Comparison of ENCODE assay signal across 12 mouse cellular contexts in genomic region chr2:32158616-32159239, GRCm38 (mm10). TPM values are rescaled to one million over a fixed set of nuclear protein-coding genes. Genes with fewer than 3 reads are reported as not detected.
DNase-seq lines count a peak whose midpoint lies in the region; ATAC-seq and TF ChIP-seq lines count a peak whose summit lies in the region.
"Had no signal": no experiment of that assay in that cellular context is flagged by ENCODE, and none has a peak within 500 bp of the region (broad histone marks: within the 10 kb centered on the region; RNA-seq: fewer than 3 reads in every experiment).

No protein-coding gene starts in this region.

- no peak overlapping the region for H3K4me3 ChIP-seq in heart, adult 2 months
- H3K4me3 ChIP-seq in limb, embryonic 12.5 days (replicated peaks) = no peak overlapping the region
- no peak overlapping the region for H3K4me3 ChIP-seq in limb, embryonic 10.5 days
- H3K4me3 ChIP-seq in ES-Bruce4 (ENCODE audit: low read depth, low read length) = peak overlapping the region; percentile 13; the same call in 1 of the 2 replicates
- H3K4me3 ChIP-seq in limb, embryonic 13.5 days = no peak overlapping the region
- H3K4me3 ChIP-seq: neural tube, embryonic 13.5 days had no signal

- H3K36me3 ChIP-seq in heart, adult 2 months (ENCODE audit: control insufficient read depth, insufficient read depth, low read length) = peaks cover 6% of the 10 kb centered on the region
- H3K36me3 ChIP-seq in limb, embryonic 12.5 days = peaks cover 25% of the 10 kb centered on the region
- peaks cover 43% of the 10 kb centered on the region for H3K36me3 ChIP-seq in limb, embryonic 10.5 days
- no peaks in the 10 kb centered on the region for H3K36me3 ChIP-seq in ES-Bruce4 (ENCODE audit: control insufficient read depth, insufficient read depth, low read length, poor library complexity, severe bottlenecking)
- peaks cover 23% of the 10 kb centered on the region for H3K36me3 ChIP-seq in limb, embryonic 13.5 days
- H3K36me3 ChIP-seq: neural tube, embryonic 13.5 days had no signal

- 42% methylated on average over 12 of the region's 12 CpGs for WGBS in heart, adult 2 months
- WGBS in limb, embryonic 12.5 days = 71% methylated on average over 12 of the region's 12 CpGs
- 74% methylated on average over 12 of the region's 12 CpGs for WGBS in limb, embryonic 10.5 days
- 75% methylated on average over 12 of the region's 12 CpGs for WGBS in limb, embryonic 13.5 days

- no peak for TF ChIP-seq POLR2A in heart, adult 2 months (IDR thresholded peaks at IDR 0.05; ENCODE audit: insufficient read depth, low read depth, low read length)
- no peak for TF ChIP-seq POLR2A in ES-Bruce4 (IDR thresholded peaks at IDR 0.05; ENCODE audit: insufficient read depth, low read length)

- no peak overlapping the region for H3K4me2 ChIP-seq in limb, embryonic 12.5 days
- H3K4me2 ChIP-seq in limb, embryonic 13.5 days (replicated peaks) = no peak overlapping the region
- H3K4me2 ChIP-seq: neural tube, embryonic 13.5 days had no signal

- ATAC-seq in limb, embryonic 12.5 days (ENCODE audit: insufficient number of reproducible peaks, insufficient read depth, low FRiP score, low TSS enrichment, low read depth) = no peak
- no peak for ATAC-seq in limb, embryonic 13.5 days (ENCODE audit: low FRiP score, low read depth)
- ATAC-seq in megakaryocyte, adult 5-6 weeks (ENCODE audit: poor library complexity, severe bottlenecking) = no peak

- no peaks in the 10 kb centered on the region for H3K9me3 ChIP-seq in limb, embryonic 12.5 days
- H3K9me3 ChIP-seq in limb, embryonic 10.5 days (replicated peaks) = no peaks in the 10 kb centered on the region
- H3K9me3 ChIP-seq in ES-Bruce4 (replicated peaks; ENCODE audit: control insufficient read depth, insufficient read depth, low read length, poor library complexity, severe bottlenecking) = no peaks in the 10 kb centered on the region
- H3K9me3 ChIP-seq in limb, embryonic 13.5 days = no peaks in the 10 kb centered on the region
- H3K9me3 ChIP-seq: neural tube, embryonic 13.5 days had no signal

- TF ChIP-seq EP300 in heart, adult 2 months (IDR thresholded peaks at IDR 0.05; ENCODE audit: insufficient read depth, low read depth, low read length) = no peak
- no peak for TF ChIP-seq EP300 in ES-Bruce4 (IDR thresholded peaks at IDR 0.05; ENCODE audit: insufficient read depth, low read depth, low read length)

- peaks cover 42% of the 10 kb centered on the region for H3K4me1 ChIP-seq in heart, adult 2 months (ENCODE audit: control insufficient read depth, insufficient read depth, low read length)
- peaks cover 71% of the 10 kb centered on the region for H3K4me1 ChIP-seq in limb, embryonic 12.5 days (replicated peaks)
- peaks cover 61% of the 10 kb centered on the region for H3K4me1 ChIP-seq in limb, embryonic 10.5 days
- peaks cover 12% of the 10 kb centered on the region for H3K4me1 ChIP-seq in ES-Bruce4 (ENCODE audit: control insufficient read depth, insufficient read depth, low read length)
- peaks cover 74% of the 10 kb centered on the region for H3K4me1 ChIP-seq in limb, embryonic 13.5 days

- no peaks in the 10 kb centered on the region for H3K27me3 ChIP-seq in heart, adult 2 months (ENCODE audit: control insufficient read depth, insufficient read depth, low read length)
- H3K27me3 ChIP-seq in limb, embryonic 12.5 days = no peaks in the 10 kb centered on the region
- no peaks in the 10 kb centered on the region for H3K27me3 ChIP-seq in limb, embryonic 10.5 days (ENCODE audit: low read depth, poor library complexity, severe bottlenecking)
- no peaks in the 10 kb centered on the region for H3K27me3 ChIP-seq in ES-Bruce4 (ENCODE audit: control insufficient read depth, insufficient read depth, low read length, poor library complexity, severe bottlenecking)
- no peaks in the 10 kb centered on the region for H3K27me3 ChIP-seq in limb, embryonic 13.5 days
- H3K27me3 ChIP-seq: neural tube, embryonic 13.5 days had no signal

- no peak overlapping the region for H3K9ac ChIP-seq in heart, adult 2 months (ENCODE audit: low read depth, low read length)
- H3K9ac ChIP-seq in limb, embryonic 12.5 days (replicated peaks) = no peak overlapping the region; the same call in 1 of the 2 replicates
- peak overlapping the region; percentile 25 for H3K9ac ChIP-seq in ES-Bruce4 (ENCODE audit: low read depth, poor library complexity, severe bottlenecking)
- H3K9ac ChIP-seq in limb, embryonic 13.5 days = 0 out of 2 replicates have a peak overlapping the region, but pooled peaks have one; percentile 48
- H3K9ac ChIP-seq: neural tube, embryonic 13.5 days had no signal

- H3K79me2 ChIP-seq in heart, adult 2 months (replicated peaks; ENCODE audit: control insufficient read depth, insufficient read depth, low read length) = peaks cover 10% of the 10 kb centered on the region

- peak; percentile 44 for TF ChIP-seq CTCF in heart, adult 2 months (IDR thresholded peaks at IDR 0.05)
- peak; percentile 83 for TF ChIP-seq CTCF in ES-Bruce4 (IDR thresholded peaks at IDR 0.05; ENCODE audit: low read depth, low read length)

- peak overlapping the region; percentile 9; the same call in 1 of the 2 replicates for H3K27ac ChIP-seq in heart, adult 2 months
- 0 out of 2 replicates have a peak overlapping the region, but pooled peaks have one; percentile 24 for H3K27ac ChIP-seq in limb, embryonic 12.5 days
- no peak overlapping the region for H3K27ac ChIP-seq in limb, embryonic 10.5 days
- H3K27ac ChIP-seq in ES-Bruce4 (ENCODE audit: insufficient read depth, low read length) = peak overlapping the region; percentile 51
- no peak overlapping the region for H3K27ac ChIP-seq in limb, embryonic 13.5 days
- H3K27ac ChIP-seq: macrophage had no signal

- DNase-seq in heart, adult 2 months = peak in 1 of 2 experiments; percentile 19
- DNase-seq in heart, adult 18-20 months = no peak
- DNase-seq in limb, embryonic 10.5 days (ENCODE audit: low spot score) = no peak
- no peak for DNase-seq in adrenal gland, adult 2 months
- DNase-seq: heart, postnatal 10 days; right cerebral cortex, postnatal 25 days had no signal

- intact Hi-C loops in heart, adult 2 months (cut with DNase I) = no loop called here

RNA-seq across cellular contexts. Expression of gene Prrc2b, which starts 7.8 kb away (rescaled TPM):
- total RNA-seq in heart, adult 2 months (2021) = 10 to 100 TPM; 78.3 to 82.6 TPM
- polyA plus RNA-seq in heart, adult 2 months (2012; rRNA removed) = 39.3 and 46.9 TPM in 2 replicates
- total RNA-seq in heart, adult 18-20 months (2021) = 10 to 100 TPM; 83.5 to 86.2 TPM
- 69.2 and 89.9 TPM in 2 replicates for polyA plus RNA-seq in limb, embryonic 12.5 days (2016; fragmentation: Nextera tagmentation; extraction: Ambion mirVana)
- 71.2 and 80.3 TPM in 2 replicates for polyA plus RNA-seq in limb, embryonic 10.5 days (2016; fragmentation: Nextera tagmentation; extraction: Ambion mirVana)
- 106 and 112 TPM in 2 replicates for polyA plus RNA-seq in ES-Bruce4 (2011; ENCODE audit: insufficient read depth, insufficient read length, low read depth, missing spikeins)
- 49.0 and 52.7 TPM in 2 replicates for polyA plus RNA-seq in limb, embryonic 13.5 days (2015; fragmentation: Nextera tagmentation; extraction: Ambion mirVana)
- 26.9 and 27.2 TPM in 2 replicates for total RNA-seq in megakaryocyte, adult 5-6 weeks (2015)
- 11.5 and 13.9 TPM in 2 replicates for total RNA-seq in megakaryocyte, adult 5-6 weeks (2017)
- 100 to 1,000 TPM in 1 of 2 experiments, 10 to 100 TPM in 1; 93.5 to 104 TPM for total RNA-seq in adrenal gland, adult 2 months (2021)
- polyA plus RNA-seq in adrenal gland, adult 2 months (2012; rRNA removed) = 70.0 and 82.7 TPM in 2 replicates

Comparison
In these comparisons a context has a peak if more than half of its experiments do, and no peak if none do; other contexts are left out.
1. H3K27ac ChIP-seq: peak in heart, adult 2 months (single experiment), limb, embryonic 12.5 days (single experiment) and ES-Bruce4 (single experiment); none in limb, embryonic 10.5 days (single experiment) and limb, embryonic 13.5 days (single experiment).
2. H3K9ac ChIP-seq: peak in ES-Bruce4 (single experiment) and limb, embryonic 13.5 days (single experiment); none in heart, adult 2 months (single experiment) and limb, embryonic 12.5 days (single experiment).